Mouse (Mus musculus) CH12.LX (cell line): ENCODE data around the gene Fgfr2.

Experiments
- CHD2 ChIP-seq: IDR thresholded peaks from 2 replicates; pipeline ENCODE4 v1.6.1; 2011; ENCODE audit warnings: low read length, improper control_type of control experiment
- CTCF ChIP-seq, 2 experiments: IDR thresholded peaks in 1 of 2; conservative IDR thresholded peaks in 1 of 2; 2 replicates each; pipeline ENCODE4 v1.5.1; 2011 to 2012; ENCODE audit warnings: low read depth in 2 of 2, low read length in 2 of 2, improper control_type of control experiment in 1 of 2, inconsistent platforms in 1 of 2, mild to moderate bottlenecking in 1 of 2, moderate library complexity in 1 of 2
- EP300 ChIP-seq: IDR thresholded peaks from 2 replicates; pipeline ENCODE4 v1.6.1; 2011; ENCODE audit warnings: low read length, improper control_type of control experiment
- HCFC1 ChIP-seq: IDR thresholded peaks from 2 replicates; pipeline ENCODE4 v1.6.1; 2012; ENCODE audit warnings: low read depth, mild to moderate bottlenecking, inconsistent platforms, low read length, improper control_type of control experiment
- MEF2A ChIP-seq: IDR thresholded peaks from 2 replicates; pipeline ENCODE4 v1.6.1; 2014; ENCODE audit warnings: low read depth, mild to moderate bottlenecking, inconsistent platforms, low read length, improper control_type of control experiment, borderline replicate concordance
- POLR2A ChIP-seq: IDR thresholded peaks from 2 replicates; pipeline ENCODE4 v1.6.1; 2011; ENCODE audit warnings: low read depth, mild to moderate bottlenecking, improper control_type of control experiment, low read length
- RAD21 ChIP-seq: IDR thresholded peaks from 2 replicates; pipeline ENCODE4 v1.6.1; 2011; ENCODE audit warnings: low read depth, mild to moderate bottlenecking, low read length, improper control_type of control experiment, moderate library complexity
- SIN3A ChIP-seq: IDR thresholded peaks from 2 replicates; pipeline ENCODE4 v1.6.1; 2012; ENCODE audit warnings: low read length, improper control_type of control experiment, inconsistent platforms
- SMC3 ChIP-seq: IDR thresholded peaks from 2 replicates; pipeline ENCODE4 v1.6.1; 2011; ENCODE audit warnings: low read depth, low read length, improper control_type of control experiment
- TCF12 ChIP-seq: IDR thresholded peaks from 2 replicates; pipeline ENCODE4 v1.6.1; 2014; ENCODE audit warnings: low read depth, mild to moderate bottlenecking, inconsistent platforms, low read length, improper control_type of control experiment
- UBTF ChIP-seq: IDR thresholded peaks from 2 replicates; pipeline ENCODE4 v1.6.1; 2012; ENCODE audit warnings: low read depth, mild to moderate bottlenecking, inconsistent platforms, low read length, improper control_type of control experiment, moderate library complexity
- ZMIZ1 ChIP-seq: IDR thresholded peaks from 2 replicates; pipeline ENCODE4 v1.6.1; 2012; ENCODE audit warnings: low read depth, mild to moderate bottlenecking, inconsistent platforms, low read length, improper control_type of control experiment

DNA sequence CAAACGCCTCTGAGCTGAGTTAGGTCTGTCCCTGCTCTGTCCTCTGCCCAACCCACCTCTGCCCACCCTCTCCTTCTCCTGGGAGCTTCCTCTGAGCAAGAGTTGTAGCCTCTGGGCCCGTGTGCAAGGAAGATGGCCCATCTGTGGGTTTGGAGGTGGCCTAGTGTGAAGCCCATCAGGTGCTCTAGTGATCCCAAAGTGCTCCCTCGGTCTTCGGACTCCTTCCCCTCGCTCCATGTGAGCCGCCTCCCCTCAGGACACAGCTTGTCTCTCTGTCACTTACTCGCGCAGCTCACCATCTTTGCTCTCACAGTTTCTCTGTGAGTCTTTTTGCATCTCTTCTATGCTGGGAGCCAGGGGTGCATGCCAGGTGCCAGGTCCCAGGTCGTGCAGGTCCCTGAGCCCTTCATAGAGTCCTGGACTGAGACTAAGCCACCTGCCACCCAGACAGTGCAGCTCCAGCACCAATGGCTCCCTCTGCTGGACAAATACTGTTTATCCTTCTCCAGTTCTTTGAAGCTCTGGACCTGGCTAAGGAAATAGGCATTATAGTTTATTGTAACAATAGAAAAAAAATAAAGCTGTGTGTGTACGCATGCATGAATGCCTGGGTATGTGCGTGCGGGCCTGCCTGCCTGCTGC is 484.6 kb downstream of the Fgfr2 start:
- TF ChIP-seq EP300 (no peak), HCFC1 (no peak), ZMIZ1 (no peak), CHD2 (no peak), TCF12 (no peak), CTCF (conservative IDR thresholded peaks at IDR 0.05 in 1 of 2, IDR thresholded peaks at IDR 0.05 in 1 of 2; ENCODE audit: low read depth in 2 of 2, low read length in 2 of 2) (peak in 1 of 2 experiments; percentile 82; a peak in 3 of 4 replicates), POLR2A (no peak), RAD21 (peak; percentile 81), SIN3A (no peak), SMC3 (peak; percentile 78), UBTF (no peak), MEF2A (no peak)
